Mouse (Mus musculus): ENCODE measurements around the gene Tenm4. TPM values are rescaled to one million over a fixed set of nuclear protein-coding genes. Genes with fewer than 3 reads are reported as not detected.

Gene Tenm4
- polyA plus RNA-seq (2012; rRNA removed; ENCODE audit: low replicate concordance), result 32.1 and 68.6 TPM in 2 replicates

DNA sequence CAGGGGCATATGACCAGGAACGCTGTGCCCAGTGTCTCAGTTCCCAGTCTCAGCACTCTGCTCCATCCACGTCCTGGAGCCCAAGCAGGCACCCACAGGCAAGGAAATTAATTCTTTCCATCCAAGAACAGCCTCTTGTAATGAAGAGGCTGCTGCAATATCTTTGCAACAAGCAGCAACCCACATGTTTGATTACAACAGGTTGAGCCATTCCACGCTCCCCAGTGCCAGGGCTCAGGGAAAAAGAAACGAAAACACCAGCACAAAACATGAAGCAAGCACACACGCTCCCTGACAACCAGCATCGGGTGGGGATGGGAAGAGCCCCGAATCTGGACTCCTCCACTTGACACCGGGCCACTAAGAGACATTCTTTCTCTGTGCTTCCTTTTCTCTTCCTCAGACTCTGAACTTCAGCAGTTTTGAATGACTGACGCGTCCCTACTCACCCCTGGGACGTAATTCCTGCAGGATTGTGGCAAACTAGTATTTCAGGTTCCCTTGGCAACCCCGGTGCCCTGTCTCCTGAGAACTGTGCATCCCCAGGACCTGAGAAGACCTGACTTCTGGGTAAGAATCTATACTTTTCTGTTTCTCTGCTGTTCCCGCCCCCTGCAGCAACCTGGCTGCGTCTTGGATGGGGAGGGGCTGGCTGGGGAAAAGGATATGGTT, at the start of gene Tenm4:
Tenm4 (plus strand) TSS at position 323 of the 672 bp plus-strand sequence.

DNA sequence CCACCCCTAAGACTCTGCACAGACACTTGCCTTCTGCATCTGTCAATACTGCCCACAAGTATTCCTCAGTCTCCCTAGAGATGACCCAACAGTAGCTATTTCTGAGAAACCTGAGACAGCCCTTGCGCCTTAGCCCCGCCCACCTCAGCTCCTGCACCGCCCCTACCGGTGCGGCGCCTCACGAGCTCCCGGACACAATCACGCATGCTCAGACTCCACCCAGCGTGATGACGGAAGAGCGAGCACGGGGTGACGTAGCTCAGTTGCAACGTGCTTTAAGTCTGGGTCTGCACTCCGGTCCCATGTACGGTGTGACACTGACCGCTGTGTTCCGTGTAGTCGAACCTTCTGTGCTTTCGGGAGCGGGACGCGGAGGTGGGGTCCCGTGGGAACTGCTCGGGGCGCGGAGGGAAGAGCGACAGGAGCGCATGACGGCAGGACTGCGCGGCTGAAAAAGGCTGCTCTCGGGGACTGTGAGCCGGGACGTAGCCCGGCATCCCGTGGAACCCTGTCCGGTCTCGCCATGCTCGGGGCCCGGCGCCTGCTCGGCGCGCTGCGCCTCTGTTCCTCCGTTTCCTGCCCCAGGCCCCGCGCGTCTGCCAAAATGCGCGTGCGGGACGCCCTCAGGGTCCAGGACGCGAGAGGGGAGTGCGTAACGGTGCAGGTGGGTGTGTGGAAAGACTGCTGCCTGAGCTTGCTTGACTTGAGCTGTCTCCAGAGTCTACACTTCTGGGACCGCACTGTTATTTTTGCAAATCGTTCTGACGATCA, 780.4 kb downstream of the Tenm4 start, which contains the start of gene Nars2:
Nars2 (plus strand) TSS at position 225 of the 771 bp plus-strand sequence.

Data from subcutaneous adipose tissue, adult 2 months (tissue).